Mouse (Mus musculus) lung, postnatal 36 days (tissue): ENCODE results near the gene Atp6v0a1.

Source experiments
- DNase-seq: peaks from one replicate; pipeline ENCODE4 v3.0.0; 2022; ENCODE audit warnings: mixed read lengths

Atp6v0a1 gene

GRCm38 (mm10) chr11:101030136-101030807 is 21.0 kb downstream of the Atp6v0a1 start:
- no peak for DNase-seq

- DNase-seq, result no peak
Observed at GRCm38 (mm10) chr11:101030808-101031156, 21.5 kb downstream of the Atp6v0a1 start.

- DNase-seq, result no peak
Observed at GRCm38 (mm10) chr11:101031470-101031869, 22.2 kb downstream of the Atp6v0a1 start.

- DNase-seq, result no peak
Observed at GRCm38 (mm10) chr11:101033856-101034500, 24.7 kb downstream of the Atp6v0a1 start.

DNA sequence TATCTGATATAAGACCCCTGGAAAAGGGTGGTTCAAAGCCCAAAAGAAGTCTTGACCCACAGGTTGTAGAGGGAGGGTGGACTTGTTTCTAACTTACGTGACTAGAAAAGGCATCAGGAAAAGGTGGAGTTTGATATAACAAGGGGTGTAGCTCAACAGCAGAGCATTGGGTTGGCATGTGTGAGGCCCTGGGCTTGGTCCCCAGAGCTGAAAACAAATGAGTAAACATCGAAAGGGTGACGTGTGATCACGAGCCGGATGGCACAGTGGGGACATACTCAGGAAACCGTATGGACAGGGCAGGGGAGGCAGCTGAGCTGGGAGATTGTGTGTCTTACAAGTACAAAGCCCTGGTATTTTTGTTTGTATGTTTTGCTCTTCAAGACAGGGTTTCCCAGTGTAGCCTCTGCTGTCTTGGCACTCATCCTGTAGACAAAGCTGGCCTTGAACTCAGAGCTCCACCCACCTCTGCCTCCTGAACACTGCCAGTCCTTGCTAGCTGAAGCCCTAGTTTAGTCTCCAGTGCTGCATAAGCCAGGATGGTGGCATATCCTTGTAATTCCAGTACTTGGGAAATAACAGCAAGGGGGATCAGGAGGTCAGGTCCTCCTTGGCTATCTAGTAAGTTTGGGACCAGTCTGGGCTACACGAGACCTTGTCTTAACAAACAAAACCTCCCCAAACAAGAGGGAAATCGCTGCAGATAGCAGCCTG is 25.5 kb downstream of the Atp6v0a1 start:
- peak; percentile 32 for DNase-seq

- DNase-seq, result no peak
Observed at GRCm38 (mm10) chr11:101035328-101035695, 26.1 kb downstream of the Atp6v0a1 start.

DNA sequence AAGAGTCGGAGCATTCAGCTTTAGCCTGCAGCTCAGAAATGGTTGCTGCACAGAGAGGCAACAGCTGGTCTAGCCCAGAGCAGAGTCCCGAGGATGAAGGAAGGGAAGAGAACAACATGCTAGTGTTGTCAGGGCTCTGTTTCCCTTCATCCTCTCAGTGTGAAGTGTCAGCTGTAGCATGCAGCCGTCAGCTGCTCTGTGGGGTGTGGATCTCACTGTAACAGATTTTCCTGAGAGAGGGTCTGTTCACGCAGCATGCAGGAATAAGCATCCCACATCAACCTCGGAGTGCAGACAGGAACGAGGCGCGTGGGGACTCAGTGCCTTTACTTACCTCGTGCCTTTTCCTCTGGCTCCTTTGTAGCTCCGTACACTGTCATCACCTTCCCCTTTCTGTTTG is 28.5 kb downstream of the Atp6v0a1 start:
- no peak for DNase-seq

DNA sequence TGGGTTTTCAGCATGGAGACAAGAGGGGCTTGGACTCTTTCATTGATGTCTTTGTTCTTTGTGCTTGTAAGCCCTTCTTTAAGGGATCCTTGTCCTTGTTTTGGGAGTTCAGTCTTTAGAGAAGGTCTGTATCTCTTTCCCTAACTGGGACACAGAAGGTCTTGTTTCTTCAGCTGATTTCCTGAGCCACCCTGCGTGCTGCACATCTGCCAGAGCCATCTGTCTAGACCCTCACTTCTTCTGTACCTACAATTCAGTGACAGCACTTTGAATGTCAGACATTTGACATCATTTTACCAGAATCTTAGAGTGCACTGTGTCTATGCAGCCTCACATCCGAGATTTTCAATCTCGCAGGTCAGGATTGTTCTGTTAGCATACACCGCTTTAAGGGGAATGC is 36.6 kb downstream of the Atp6v0a1 start:
- DNase-seq, result no peak

DNA sequence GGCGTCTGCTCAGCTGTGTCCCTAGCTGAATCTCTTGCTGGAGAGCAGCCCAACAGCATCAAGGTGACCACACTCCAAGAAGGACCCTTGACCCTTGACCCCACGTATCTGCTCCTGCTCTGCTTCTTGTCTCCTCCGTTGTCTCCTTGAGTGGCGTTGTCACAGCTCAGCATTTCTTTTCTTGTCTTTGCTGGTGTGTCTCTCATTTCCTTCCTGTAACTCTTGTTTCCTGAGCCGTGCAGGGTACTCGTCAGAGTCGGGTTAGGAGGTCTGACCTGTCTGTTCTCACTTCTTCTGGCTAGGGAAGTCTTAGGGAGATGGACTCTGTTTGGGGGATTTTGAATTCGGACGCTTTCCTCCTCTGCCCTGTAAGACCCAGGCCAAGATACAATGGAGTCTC is 37.2 kb downstream of the Atp6v0a1 start:
- no peak for DNase-seq

DNA sequence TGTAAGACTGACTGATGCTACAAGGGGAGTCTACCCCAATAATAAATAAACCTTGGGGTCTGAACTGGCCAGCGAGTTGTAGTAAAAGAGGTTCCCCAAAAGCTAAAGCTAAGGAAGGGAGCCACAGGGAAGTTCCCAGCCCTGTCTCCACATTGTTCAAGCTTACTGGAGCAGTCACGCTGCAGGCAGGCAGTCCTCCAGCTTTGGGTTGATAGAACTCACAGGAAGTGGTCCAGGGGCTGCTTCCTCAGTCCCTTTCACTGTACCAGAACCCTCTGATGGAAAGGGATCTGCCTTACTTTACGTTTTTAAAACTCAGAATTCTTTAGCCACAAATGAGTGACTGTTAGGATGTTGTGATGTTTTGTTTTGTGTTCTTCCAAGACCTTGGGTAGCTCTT is 38.2 kb downstream of the Atp6v0a1 start:
- no peak for DNase-seq

GRCm38 (mm10) chr11:101050359-101050758 is 41.1 kb downstream of the Atp6v0a1 start:
- no peak for DNase-seq

GRCm38 (mm10) chr11:101051051-101051493 is 41.8 kb downstream of the Atp6v0a1 start:
- DNase-seq, result no peak

GRCm38 (mm10) chr11:101051617-101052016 is 42.4 kb downstream of the Atp6v0a1 start:
- DNase-seq, result no peak

DNA sequence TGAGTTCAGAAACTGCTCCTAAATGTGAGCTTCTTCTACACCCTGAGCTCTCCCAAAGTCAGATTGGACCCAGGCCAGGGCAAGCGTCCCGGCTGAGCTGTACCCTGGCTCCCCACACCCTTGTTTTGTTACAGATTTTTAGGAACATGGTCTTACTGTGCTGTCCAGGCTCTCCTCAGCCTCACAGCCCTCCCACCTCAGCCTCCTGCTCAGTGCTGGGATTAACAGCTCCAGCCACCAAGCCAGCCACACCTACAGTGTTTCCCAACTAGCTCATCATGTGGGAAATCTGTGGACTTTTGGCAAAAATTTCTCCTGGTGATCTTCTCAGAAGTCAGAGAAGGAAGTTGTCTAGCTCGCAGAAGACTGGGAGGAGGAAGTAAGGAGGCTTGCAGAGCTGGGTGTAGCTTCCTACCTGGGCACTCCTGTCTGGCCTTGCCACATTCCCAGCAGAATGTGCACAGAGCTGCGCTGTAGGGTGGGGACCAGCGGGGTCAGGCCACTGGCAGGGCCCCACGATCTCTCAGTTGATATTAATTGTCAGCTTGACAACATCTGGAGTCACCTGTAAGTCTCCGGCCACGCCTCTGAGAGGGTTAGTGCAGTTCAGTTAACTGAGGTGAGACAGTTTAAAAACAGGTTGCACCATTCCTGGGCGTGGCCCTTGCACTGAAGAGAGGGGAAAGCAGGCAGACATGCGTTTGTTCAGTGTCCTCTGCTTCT is 43.7 kb downstream of the Atp6v0a1 start:
- peak; percentile 60 for DNase-seq

DNA sequence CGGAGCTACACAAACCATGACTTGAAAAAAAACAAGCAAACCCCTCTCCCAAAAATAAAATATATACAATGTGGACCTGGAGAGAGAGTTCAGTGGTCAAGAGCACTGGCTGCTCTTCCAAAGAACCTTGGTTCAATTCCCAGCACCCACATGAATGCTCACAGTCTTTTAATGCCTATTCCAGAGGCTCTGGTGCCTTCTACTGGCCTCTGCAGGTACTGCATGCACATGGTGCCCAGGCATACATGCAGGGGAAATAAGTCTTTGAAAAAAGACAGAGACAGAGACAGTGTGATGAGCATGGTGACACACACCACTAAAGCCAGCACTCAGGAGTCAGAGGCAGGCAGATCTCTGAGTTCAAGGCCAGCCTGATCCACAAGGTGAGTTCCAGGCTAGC is 44.7 kb downstream of the Atp6v0a1 start:
- DNase-seq, result peak; percentile 38

DNA sequence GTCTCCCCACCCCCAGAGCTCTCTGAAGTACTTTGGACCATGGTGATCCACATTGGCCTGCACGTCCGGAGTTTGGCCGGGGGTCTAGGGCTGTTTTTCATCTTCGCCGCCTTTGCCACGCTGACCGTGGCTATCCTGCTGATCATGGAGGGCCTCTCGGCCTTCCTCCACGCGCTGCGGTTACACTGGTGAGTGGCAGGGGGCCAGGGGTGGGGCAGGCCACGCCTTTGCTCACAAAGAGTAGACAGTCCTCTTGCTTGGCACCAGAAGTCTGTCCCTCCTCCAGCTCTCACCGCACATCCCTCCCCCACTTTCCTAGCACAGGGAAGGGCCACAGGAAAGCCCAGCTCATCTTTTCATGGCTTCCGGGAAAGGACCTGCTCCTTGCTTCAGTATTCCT is 46.2 kb downstream of the Atp6v0a1 start:
- DNase-seq, result peak; percentile 49

DNA sequence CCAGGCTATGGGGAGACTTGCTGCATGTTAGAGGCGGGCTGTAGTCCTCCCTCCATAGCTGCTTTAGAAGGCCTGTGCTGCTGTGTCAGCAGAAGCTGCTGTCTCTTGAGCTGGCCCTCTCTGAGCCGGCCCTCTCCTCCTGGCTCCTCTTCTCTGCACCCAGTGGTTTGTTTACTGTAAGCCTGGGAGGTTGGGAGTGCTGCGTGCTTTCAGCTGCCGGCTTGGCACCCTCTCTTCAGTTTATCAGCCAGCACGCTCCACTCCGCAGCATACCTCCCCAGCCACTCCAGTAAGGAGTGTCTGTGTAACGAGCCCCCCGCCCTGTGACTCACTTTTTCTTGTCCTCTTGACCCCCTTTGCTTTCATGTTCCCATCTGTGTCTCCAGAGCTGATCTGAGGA is 47.6 kb downstream of the Atp6v0a1 start:
- DNase-seq, result peak; percentile 83

- DNase-seq, result peak; percentile 94
Observed at GRCm38 (mm10) chr11:101057860-101058259, 48.6 kb downstream of the Atp6v0a1 start.

DNA sequence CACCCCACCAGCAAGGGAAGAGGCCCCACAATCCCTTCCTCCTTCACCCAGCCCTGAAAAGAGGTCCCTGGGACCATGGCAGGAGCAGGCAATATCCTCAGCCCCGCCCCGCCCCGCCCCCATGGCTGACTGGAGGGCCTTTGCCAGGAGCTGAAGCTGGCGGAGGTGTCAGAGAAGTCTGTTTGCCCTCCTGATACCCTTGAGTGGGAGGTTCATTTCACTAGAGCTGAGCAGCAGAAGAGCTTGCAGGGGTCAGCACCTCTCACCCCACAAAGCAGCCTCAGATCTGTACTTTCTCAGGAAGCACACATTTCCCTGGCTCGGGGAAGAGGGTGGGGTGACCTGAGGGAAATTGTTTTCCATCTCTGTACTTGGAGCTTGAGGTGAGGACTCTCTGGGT is 49.5 kb downstream of the Atp6v0a1 start:
- peak; percentile 38 for DNase-seq

GRCm38 (mm10) chr11:101059473-101059872 is 50.2 kb downstream of the Atp6v0a1 start:
- no peak for DNase-seq

DNA sequence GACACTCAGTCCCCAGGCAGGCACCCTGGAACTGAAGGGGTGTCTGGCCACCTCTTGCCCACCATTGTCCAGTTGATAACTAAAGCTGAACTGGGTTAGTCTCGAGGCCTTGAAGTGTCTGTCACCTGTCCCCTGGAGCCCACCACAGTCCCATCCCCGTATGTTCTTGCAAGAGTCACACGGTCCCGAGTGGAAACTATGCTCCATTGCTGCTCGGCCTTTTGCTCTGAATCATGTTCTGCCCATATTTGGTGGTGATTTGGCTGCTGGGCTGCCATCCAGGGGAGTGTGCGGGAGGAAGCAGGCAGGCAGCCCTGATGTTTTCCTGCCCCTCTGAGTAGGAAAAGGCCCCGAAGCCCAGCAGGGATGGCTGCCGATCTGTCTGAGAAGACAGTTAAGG is 50.9 kb downstream of the Atp6v0a1 start:
- peak; percentile 84 for DNase-seq

- no peak for DNase-seq
Observed at GRCm38 (mm10) chr11:101061049-101061448, 51.8 kb downstream of the Atp6v0a1 start.

DNA sequence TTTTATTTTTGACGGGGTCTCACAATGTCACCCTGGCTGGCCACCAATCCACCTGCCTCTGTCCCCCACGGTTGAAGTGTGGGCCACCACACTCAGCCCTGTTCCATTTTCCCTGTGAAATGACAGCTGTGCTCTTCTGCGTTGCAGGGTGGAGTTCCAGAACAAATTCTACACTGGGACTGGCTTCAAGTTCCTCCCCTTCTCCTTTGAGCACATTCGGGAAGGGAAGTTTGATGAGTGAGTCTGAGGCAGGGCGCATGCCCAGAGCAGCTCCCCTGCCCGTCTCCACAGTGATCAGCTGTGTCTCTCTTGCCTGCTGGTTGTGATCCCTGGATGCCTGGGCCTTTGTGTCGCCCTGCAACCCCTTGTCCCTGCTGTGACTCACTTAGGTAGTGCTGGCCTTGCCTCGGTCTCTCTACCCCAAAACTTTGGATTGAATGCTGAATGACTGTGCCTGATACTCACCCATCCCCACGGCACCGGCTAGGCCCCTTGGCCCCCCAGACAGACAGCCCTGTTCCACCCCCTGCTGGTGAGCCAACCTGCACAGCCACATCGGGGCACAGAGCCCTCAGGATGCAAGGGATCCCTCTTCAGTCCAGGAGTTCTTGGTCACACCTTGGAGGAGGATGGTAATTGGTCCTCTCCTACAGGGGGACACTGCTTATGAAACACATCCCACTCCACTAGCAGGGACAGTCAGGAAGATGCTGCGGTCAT is 53.1 kb downstream of the Atp6v0a1 start:
- peak; percentile 79 for DNase-seq
